32 mouse cellular contexts compared by ENCODE assay signal in the genomic region with DNA sequence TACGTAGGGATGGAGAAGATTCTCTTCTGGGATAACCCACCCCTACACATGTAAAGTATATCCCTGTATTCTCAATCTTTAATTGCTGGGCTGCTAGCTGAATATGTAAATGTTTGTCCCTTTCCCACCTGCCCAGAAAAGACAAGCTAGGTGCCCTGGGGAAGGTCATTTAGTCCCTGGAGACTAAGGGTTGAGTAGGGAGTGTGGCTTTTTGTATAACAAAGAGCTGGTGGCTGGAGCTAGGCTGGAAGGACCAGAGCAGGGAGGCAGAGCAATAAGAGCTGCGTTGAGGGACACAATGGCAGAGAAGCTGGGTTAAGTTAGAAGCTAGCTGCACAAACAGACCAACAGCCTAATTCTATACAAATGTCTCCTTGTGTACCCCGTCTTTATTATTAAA. TPM values are rescaled to one million over a fixed set of nuclear protein-coding genes. Genes with fewer than 3 reads are reported as not detected.
DNase-seq lines count a peak whose midpoint lies in the region; ATAC-seq and TF ChIP-seq lines count a peak whose summit lies in the region.
"Had no signal": no experiment of that assay in that cellular context is flagged by ENCODE, and none has a peak within 500 bp of the region (broad histone marks: within the 10 kb centered on the region; RNA-seq: fewer than 3 reads in every experiment).

No protein-coding gene starts in this region.

- peak; percentile 81 for TF ChIP-seq EP300 in ES-Bruce4 (IDR thresholded peaks at IDR 0.05; ENCODE audit: insufficient read depth, low read depth, low read length)

- peak; percentile 43 for DNase-seq in ES-E14 (ENCODE audit: low read depth, low spot score)
- no peak for DNase-seq in limb, embryonic 10.5 days (ENCODE audit: low spot score)
- no peak for DNase-seq in limb, embryonic 14.5 days (ENCODE audit: low spot score)
- DNase-seq in left cerebral cortex, adult 2 months (ENCODE audit: extremely low spot score in 1 of 2, low spot score in 2 of 2), result no peak
- DNase-seq: adrenal gland, adult 2 months; adrenal gland, postnatal 14 days; cerebellum, adult 11 months; cerebellum, adult 2 months; cerebellum, adult 9-11 months; cerebellum, postnatal 25 days; gastrocnemius, postnatal 10 days; gastrocnemius, postnatal 36 days; heart, postnatal 10 days; heart, postnatal 36 days had no signal

- H3K9me3 ChIP-seq in ES-Bruce4 (replicated peaks; ENCODE audit: control insufficient read depth, insufficient read depth, low read length, poor library complexity, severe bottlenecking), result peaks cover 7% of the 10 kb centered on the region; the same call in 1 of the 2 replicates
- no peaks in the 10 kb centered on the region for H3K9me3 ChIP-seq in ES-E14 (ENCODE audit: control insufficient read depth, insufficient read depth, low read depth, low read length)
- no peaks in the 10 kb centered on the region for H3K9me3 ChIP-seq in limb, embryonic 10.5 days (replicated peaks)
- H3K9me3 ChIP-seq in limb, embryonic 14.5 days (ENCODE audit: control insufficient read depth, low read length), result no peaks in the 10 kb centered on the region
- H3K9me3 ChIP-seq in forebrain, embryonic 15.5 days, result no peaks in the 10 kb centered on the region
- no peaks in the 10 kb centered on the region for H3K9me3 ChIP-seq in hindbrain, embryonic 12.5 days (replicated peaks)
- H3K9me3 ChIP-seq: embryonic facial prominence, embryonic 12.5 days; embryonic facial prominence, embryonic 15.5 days; heart, embryonic 12.5 days; heart, embryonic 15.5 days; hindbrain, embryonic 10.5 days had no signal

- H3K4me1 ChIP-seq in ES-Bruce4 (ENCODE audit: control insufficient read depth, insufficient read depth, low read length), result peaks cover 2% of the 10 kb centered on the region
- H3K4me1 ChIP-seq in ES-E14 (ENCODE audit: control insufficient read depth in 2 of 2, insufficient read depth in 2 of 2, low read length in 2 of 2, poor library complexity in 1 of 2), result peaks cover 0 to 4% of the 10 kb centered on the region in 2 experiments; a peak in 1 of 4 replicates
- H3K4me1 ChIP-seq in limb, embryonic 10.5 days, result peaks cover 12% of the 10 kb centered on the region; the same call in 1 of the 2 replicates
- H3K4me1 ChIP-seq in limb, embryonic 14.5 days (ENCODE audit: control insufficient read depth, insufficient read depth, low read length), result peaks cover 2% of the 10 kb centered on the region; the same call in 1 of the 2 replicates
- H3K4me1 ChIP-seq in forebrain, embryonic 15.5 days, result no peaks in the 10 kb centered on the region
- no peaks in the 10 kb centered on the region for H3K4me1 ChIP-seq in hindbrain, embryonic 12.5 days
- H3K4me1 ChIP-seq: embryonic facial prominence, embryonic 12.5 days; embryonic facial prominence, embryonic 15.5 days; hindbrain, embryonic 10.5 days had no signal

- TF ChIP-seq CTCF in ES-Bruce4 (IDR thresholded peaks at IDR 0.05; ENCODE audit: low read depth, low read length), result no peak
- TF ChIP-seq CTCF in left cerebral cortex, adult 2 months (IDR thresholded peaks at IDR 0.05), result no peak

- no peak overlapping the region for H3K4me3 ChIP-seq in ES-Bruce4 (ENCODE audit: low read depth, low read length)
- no peak overlapping the region for H3K4me3 ChIP-seq in ES-E14 (ENCODE audit: insufficient read depth in 1 of 2, low read depth in 1 of 2, low read length in 2 of 2, poor library complexity in 1 of 2, severe bottlenecking in 1 of 2)
- no peak overlapping the region for H3K4me3 ChIP-seq in limb, embryonic 10.5 days
- H3K4me3 ChIP-seq in limb, embryonic 14.5 days (replicated peaks; ENCODE audit: low read length), result no peak overlapping the region
- no peak overlapping the region for H3K4me3 ChIP-seq in forebrain, embryonic 15.5 days
- no peak overlapping the region for H3K4me3 ChIP-seq in hindbrain, embryonic 12.5 days
- no peak overlapping the region for H3K4me3 ChIP-seq in left cerebral cortex, adult 2 months
- H3K4me3 ChIP-seq: embryonic facial prominence, embryonic 12.5 days; embryonic facial prominence, embryonic 15.5 days; heart, embryonic 12.5 days; heart, embryonic 15.5 days; hindbrain, embryonic 10.5 days had no signal

- intact Hi-C loops in left cerebral cortex, adult 2 months (cut with DNase I), result no loop called here

- no peak for TF ChIP-seq POLR2A in ES-Bruce4 (IDR thresholded peaks at IDR 0.05; ENCODE audit: insufficient read depth, low read length)
- no peak for TF ChIP-seq POLR2A in limb, embryonic 14.5 days (IDR thresholded peaks at IDR 0.05; ENCODE audit: borderline replicate concordance, extremely low read depth, insufficient read depth, insufficient read length)

- ATAC-seq in limb, embryonic 14.5 days (ENCODE audit: low FRiP score, low read depth), result no peak
- no peak for ATAC-seq in forebrain, embryonic 15.5 days (replicated peaks)
- no peak for ATAC-seq in hindbrain, embryonic 12.5 days (ENCODE audit: low FRiP score)
- ATAC-seq: CD4-positive, CD25-positive, alpha-beta regulatory T cell, adult 4 months; forebrain, embryonic 14.5 days; hindbrain, postnatal 0 days; inflammation-experienced regulatory T-cells, adult 6 months; intestine, embryonic 16.5 days had no signal

- H3K36me3 ChIP-seq in ES-Bruce4 (ENCODE audit: control insufficient read depth, insufficient read depth, low read length, poor library complexity, severe bottlenecking), result no peaks in the 10 kb centered on the region
- H3K36me3 ChIP-seq in ES-E14 (ENCODE audit: control insufficient read depth, insufficient read depth, low read length, poor library complexity, severe bottlenecking), result no peaks in the 10 kb centered on the region
- no peaks in the 10 kb centered on the region for H3K36me3 ChIP-seq in limb, embryonic 10.5 days
- no peaks in the 10 kb centered on the region for H3K36me3 ChIP-seq in limb, embryonic 14.5 days (ENCODE audit: control insufficient read depth, insufficient read depth, low read length)
- H3K36me3 ChIP-seq in forebrain, embryonic 15.5 days, result no peaks in the 10 kb centered on the region
- no peaks in the 10 kb centered on the region for H3K36me3 ChIP-seq in hindbrain, embryonic 12.5 days
- H3K36me3 ChIP-seq: embryonic facial prominence, embryonic 12.5 days; embryonic facial prominence, embryonic 15.5 days; heart, embryonic 12.5 days; heart, embryonic 15.5 days; hindbrain, embryonic 10.5 days had no signal

- in situ Hi-C loops in ES-E14 (cut with MboI; ENCODE audit: low sequenced_read_pairs in 2 of 2, unreplicated experiment in 2 of 2), result no loop called here

- H3K27ac ChIP-seq in ES-Bruce4 (ENCODE audit: insufficient read depth, low read length) (no peak overlapping the region; the same call in 1 of the 2 replicates), ES-E14 (ENCODE audit: insufficient read depth, low read depth, low read length, poor library complexity, severe bottlenecking) (no peak overlapping the region)
- H3K27ac ChIP-seq in limb, embryonic 10.5 days, result 0 out of 2 replicates have a peak overlapping the region, but pooled peaks have one; percentile 20
- 0 out of 2 replicates have a peak overlapping the region, but pooled peaks have one; percentile 1 for H3K27ac ChIP-seq in limb, embryonic 14.5 days (replicated peaks; ENCODE audit: low read depth, low read length)
- H3K27ac ChIP-seq in forebrain, embryonic 15.5 days (replicated peaks), result no peak overlapping the region
- H3K27ac ChIP-seq in hindbrain, embryonic 12.5 days, result no peak overlapping the region
- no peak overlapping the region for H3K27ac ChIP-seq in left cerebral cortex, adult 2 months
- H3K27ac ChIP-seq: embryonic facial prominence, embryonic 12.5 days; embryonic facial prominence, embryonic 15.5 days; heart, embryonic 15.5 days; hindbrain, embryonic 10.5 days; hindbrain, embryonic 14.5 days; hindbrain, postnatal 0 days had no signal

- H3K9ac ChIP-seq in ES-Bruce4 (ENCODE audit: low read depth, poor library complexity, severe bottlenecking) (no peak overlapping the region), ES-E14 (ENCODE audit: insufficient read depth, low read depth, low read length, poor library complexity, severe bottlenecking) (no peak overlapping the region)
- H3K9ac ChIP-seq in limb, embryonic 14.5 days (ENCODE audit: low read depth, low read length, severe bottlenecking), result no peak overlapping the region
- H3K9ac ChIP-seq in forebrain, embryonic 15.5 days (replicated peaks), result no peak overlapping the region
- no peak overlapping the region for H3K9ac ChIP-seq in hindbrain, embryonic 12.5 days
- H3K9ac ChIP-seq: embryonic facial prominence, embryonic 12.5 days; embryonic facial prominence, embryonic 15.5 days; heart, embryonic 12.5 days; heart, embryonic 15.5 days; hindbrain, embryonic 14.5 days had no signal

- no peaks in the 10 kb centered on the region for H3K27me3 ChIP-seq in ES-Bruce4 (ENCODE audit: control insufficient read depth, insufficient read depth, low read length, poor library complexity, severe bottlenecking)
- H3K27me3 ChIP-seq in limb, embryonic 10.5 days (ENCODE audit: low read depth, poor library complexity, severe bottlenecking), result no peaks in the 10 kb centered on the region
- H3K27me3 ChIP-seq in limb, embryonic 14.5 days (ENCODE audit: control insufficient read depth, insufficient read depth, low read length), result no peaks in the 10 kb centered on the region
- no peaks in the 10 kb centered on the region for H3K27me3 ChIP-seq in forebrain, embryonic 15.5 days
- no peaks in the 10 kb centered on the region for H3K27me3 ChIP-seq in hindbrain, embryonic 12.5 days
- H3K27me3 ChIP-seq: embryonic facial prominence, embryonic 12.5 days; embryonic facial prominence, embryonic 15.5 days had no signal

- WGBS in limb, embryonic 10.5 days, result 76% methylated on average over 3 of the region's 3 CpGs
- WGBS in limb, embryonic 14.5 days, result 68% methylated on average over 3 of the region's 3 CpGs
- 68% methylated on average over 3 of the region's 3 CpGs for WGBS in forebrain, embryonic 15.5 days
- WGBS in hindbrain, embryonic 12.5 days, result 72% methylated on average over 3 of the region's 3 CpGs

- no peak overlapping the region for H3K4me2 ChIP-seq in limb, embryonic 14.5 days (replicated peaks; ENCODE audit: low read depth, low read length, severe bottlenecking)
- H3K4me2 ChIP-seq in forebrain, embryonic 15.5 days (replicated peaks), result no peak overlapping the region
- no peak overlapping the region for H3K4me2 ChIP-seq in hindbrain, embryonic 12.5 days (replicated peaks)
- H3K4me2 ChIP-seq: embryonic facial prominence, embryonic 12.5 days; embryonic facial prominence, embryonic 15.5 days; heart, embryonic 12.5 days; heart, embryonic 15.5 days; hindbrain, embryonic 14.5 days had no signal

RNA-seq across cellular contexts. Expression of a gene that starts 21.2 kb away (rescaled TPM):
- polyA plus RNA-seq in ES-Bruce4 (2011; ENCODE audit: insufficient read depth, insufficient read length, low read depth, missing spikeins), result not detected in 2 replicates
- 0.69 and 1.7 TPM in 2 replicates for total RNA-seq in ES-E14 (2012; rRNA removed)
- polyA plus RNA-seq in limb, embryonic 10.5 days (2016; fragmentation: Nextera tagmentation; extraction: Ambion mirVana), result 6.3 and 8.0 TPM in 2 replicates
- polyA plus RNA-seq in limb, embryonic 14.5 days (2012; rRNA removed), result 45.6 and 73.6 TPM in 2 replicates
- polyA plus RNA-seq in limb, embryonic 14.5 days (2014; fragmentation: Nextera tagmentation; extraction: Ambion mirVana), result 49.9 and 59.2 TPM in 2 replicates
- polyA plus RNA-seq in forebrain, embryonic 15.5 days (2015; fragmentation: Nextera tagmentation; extraction: Ambion mirVana), result 0.99 and 1.6 TPM in 2 replicates
- polyA plus RNA-seq in hindbrain, embryonic 12.5 days (2016; fragmentation: Nextera tagmentation; extraction: Ambion mirVana), result 12.1 and 16.9 TPM in 2 replicates
- total RNA-seq in left cerebral cortex, adult 2 months (2021), result 1 to 10 TPM; 6.0 to 6.1 TPM
- total RNA-seq: common myeloid progenitor, adult 5-6 weeks; granulocyte monocyte progenitor cell, adult 5-6 weeks had no signal
- polyA plus RNA-seq: C2C12; CD4-positive, CD25-positive, alpha-beta regulatory T cell, adult 4 months; inflammation-experienced regulatory T-cells, adult 6 months had no signal

RNA-seq across cellular contexts. Expression of a gene that starts 58.6 kb away (rescaled TPM):
- 0.45 TPM in 1 of 2 replicates, not detected in the other for polyA plus RNA-seq in ES-Bruce4 (2011; ENCODE audit: insufficient read depth, insufficient read length, low read depth, missing spikeins)
- total RNA-seq in ES-E14 (2012; rRNA removed), result 2.4 and 4.1 TPM in 2 replicates
- not detected in 2 replicates for polyA plus RNA-seq in limb, embryonic 10.5 days (2016; fragmentation: Nextera tagmentation; extraction: Ambion mirVana)
- 0.04 and 0.11 TPM in 2 replicates for polyA plus RNA-seq in limb, embryonic 14.5 days (2012; rRNA removed)
- 0.11 TPM in 2 replicates for polyA plus RNA-seq in limb, embryonic 14.5 days (2014; fragmentation: Nextera tagmentation; extraction: Ambion mirVana)
- polyA plus RNA-seq in forebrain, embryonic 15.5 days (2015; fragmentation: Nextera tagmentation; extraction: Ambion mirVana), result 0.10 TPM in 1 of 2 replicates, not detected in the other
- not detected in 2 replicates for polyA plus RNA-seq in hindbrain, embryonic 12.5 days (2016; fragmentation: Nextera tagmentation; extraction: Ambion mirVana)
- total RNA-seq in left cerebral cortex, adult 2 months (2021), result not detected
- total RNA-seq: gastrocnemius, postnatal 36 days; hindbrain, postnatal 0 days had no signal
- polyA plus RNA-seq: C2C12; forebrain, embryonic 11.5 days; hindbrain, embryonic 10.5 days; hindbrain, postnatal 0 days had no signal

Comparison
In these comparisons a context has a peak if more than half of its experiments do, and no peak if none do; other contexts are left out.
1. H3K27ac ChIP-seq: peak in limb, embryonic 10.5 days (single experiment) and limb, embryonic 14.5 days (single experiment); none in ES-Bruce4 (single experiment), ES-E14 (single experiment), forebrain, embryonic 15.5 days (single experiment), hindbrain, embryonic 12.5 days (single experiment) and left cerebral cortex, adult 2 months (single experiment).